Mouse (Mus musculus) kidney, adult 8-10 months (tissue): ENCODE results near the gene Men1.
"Not testable (repeated sequence)": the region's sequence is repeated elsewhere in the genome, so short reads cannot be mapped to it uniquely, and the experiment has no call there.

Experiments
- DNase-seq, 2 experiments: peaks; one replicate each; pipeline ENCODE4 v3.0.0; 2022

Gene Men1

GRCm38 (mm10) chr19:6334673-6335457 lies at the start of gene Men1:
TSS of gene Men1 (plus strand) at chr19:6334979.
- peak; percentile 96 to 98 for DNase-seq

GRCm38 (mm10) chr19:6285226-6285625 lies 49.6 kb upstream of the Men1 start:
- DNase-seq, result no peak

DNA sequence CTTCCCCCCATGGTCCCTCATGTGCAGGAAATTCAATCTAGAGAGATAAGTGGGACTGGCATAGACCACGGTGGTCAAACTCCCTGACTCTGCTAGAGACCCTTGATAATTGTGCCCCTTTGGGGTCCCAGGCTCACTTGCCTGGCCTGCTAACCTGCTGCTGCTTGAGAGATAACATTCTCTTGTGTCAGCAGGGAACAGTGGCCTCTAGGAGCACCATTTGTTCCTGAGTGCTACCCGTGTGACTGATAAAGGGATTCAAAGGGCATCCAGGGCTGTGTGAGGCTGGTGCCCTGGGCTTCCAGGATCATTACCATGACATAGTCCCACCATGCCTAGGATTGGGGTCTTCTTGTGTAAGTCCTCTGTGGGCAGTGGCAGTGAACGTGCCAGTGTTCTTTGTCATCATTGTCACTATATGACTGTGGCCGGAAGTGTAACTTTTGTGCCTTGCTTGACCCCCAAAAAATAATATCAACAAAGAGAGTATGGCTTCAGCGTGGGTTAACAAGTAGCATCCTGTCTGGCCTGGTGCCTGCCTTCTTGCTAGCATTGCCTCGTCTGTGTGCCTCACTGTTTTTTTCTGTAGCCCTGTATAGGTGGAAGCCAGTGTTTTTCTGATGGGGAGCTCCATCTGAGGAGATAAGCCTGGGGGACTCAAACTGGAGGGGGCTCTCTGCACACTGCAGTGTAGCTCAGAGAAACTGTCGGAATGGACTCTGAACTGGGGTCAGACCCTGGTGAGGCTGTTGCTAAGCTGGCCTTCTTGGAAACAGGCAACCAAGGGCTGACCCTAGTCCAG lies 48.9 kb upstream of the Men1 start:
- DNase-seq, result peak in 1 of 2 experiments; percentile 58

GRCm38 (mm10) chr19:6286434-6287401 lies 48.1 kb upstream of the Men1 start:
- no peak for DNase-seq

GRCm38 (mm10) chr19:6288236-6288894 lies 46.4 kb upstream of the Men1 start:
- no peak for DNase-seq

DNA sequence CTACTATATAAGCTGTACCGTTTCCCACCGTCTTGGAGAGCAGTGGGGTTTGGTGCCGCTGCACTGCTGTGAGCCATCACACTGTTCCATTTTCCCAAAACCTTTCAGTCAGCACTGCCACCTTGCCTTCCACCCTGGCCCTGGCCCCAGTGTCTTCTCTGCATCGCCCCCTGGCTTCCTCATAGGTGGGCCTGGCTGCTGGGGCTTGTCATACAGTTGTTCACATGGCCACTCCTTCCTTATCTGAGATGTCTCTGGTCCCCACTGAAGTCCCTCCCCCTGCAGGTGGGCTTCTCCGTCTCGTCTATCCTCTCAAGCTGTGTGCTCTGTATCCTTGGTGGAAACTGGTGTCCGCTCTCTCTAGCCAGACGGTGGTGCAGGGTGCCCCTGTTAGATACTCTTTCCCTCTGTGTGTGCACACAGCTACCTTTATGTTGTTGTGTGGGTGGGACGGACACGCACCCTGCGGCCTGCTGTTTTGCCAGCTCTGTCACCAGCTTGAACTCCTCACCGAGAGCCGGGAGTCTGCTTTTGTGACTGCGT lies 45.0 kb upstream of the Men1 start:
- DNase-seq, result no peak

- DNase-seq, result not testable (repeated sequence)
These were observed 44.1 kb upstream of the Men1 start for GRCm38 (mm10) chr19:6290720-6291116.

- DNase-seq, result peak; percentile 83 to 88
These were observed 43.5 kb upstream of the Men1 start for GRCm38 (mm10) chr19:6291117-6291781.

DNA sequence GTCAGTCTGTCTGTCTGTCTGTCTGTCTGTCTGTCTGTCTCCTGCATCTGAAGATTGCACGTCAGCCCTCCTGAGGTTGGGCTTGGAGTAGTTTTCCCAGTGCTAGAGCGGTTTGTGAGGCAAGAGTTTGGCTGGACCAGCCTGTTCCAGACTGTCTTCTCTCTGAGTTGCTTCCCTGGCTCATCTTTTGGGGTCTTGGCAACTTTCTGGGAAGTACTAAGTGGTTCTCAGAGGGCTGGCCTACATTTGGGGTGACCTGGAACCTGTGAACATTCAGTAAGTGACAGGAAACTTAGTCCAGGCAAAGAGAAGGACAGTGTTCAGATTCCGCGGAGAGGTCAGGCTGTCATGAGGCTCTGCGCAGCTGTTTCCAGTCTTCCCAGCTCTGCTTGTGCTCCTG lies 42.5 kb upstream of the Men1 start:
- DNase-seq, result no peak

DNA sequence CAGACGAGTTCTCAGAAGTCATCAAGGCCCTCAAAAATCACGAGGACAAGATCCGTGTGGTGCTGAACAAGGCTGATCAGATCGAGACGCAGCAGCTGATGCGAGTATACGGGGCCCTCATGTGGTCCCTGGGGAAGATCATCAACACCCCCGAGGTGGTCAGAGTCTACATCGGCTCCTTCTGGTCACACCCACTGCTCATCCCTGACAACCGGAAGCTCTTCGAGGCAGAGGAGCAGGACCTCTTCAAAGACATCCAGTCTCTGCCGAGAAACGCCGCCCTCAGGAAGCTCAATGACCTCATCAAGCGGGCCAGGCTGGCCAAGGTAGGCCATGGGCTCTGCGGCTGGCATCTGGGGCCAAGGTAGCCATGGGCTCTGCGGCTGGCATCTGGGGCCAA lies 40.5 kb upstream of the Men1 start:
- no peak for DNase-seq

- DNase-seq, result no peak
These were observed 38.1 kb upstream of the Men1 start for GRCm38 (mm10) chr19:6296551-6297210.

- DNase-seq, result peak; percentile 47 to 59
These were observed 37.1 kb upstream of the Men1 start for GRCm38 (mm10) chr19:6297641-6298040.

DNA sequence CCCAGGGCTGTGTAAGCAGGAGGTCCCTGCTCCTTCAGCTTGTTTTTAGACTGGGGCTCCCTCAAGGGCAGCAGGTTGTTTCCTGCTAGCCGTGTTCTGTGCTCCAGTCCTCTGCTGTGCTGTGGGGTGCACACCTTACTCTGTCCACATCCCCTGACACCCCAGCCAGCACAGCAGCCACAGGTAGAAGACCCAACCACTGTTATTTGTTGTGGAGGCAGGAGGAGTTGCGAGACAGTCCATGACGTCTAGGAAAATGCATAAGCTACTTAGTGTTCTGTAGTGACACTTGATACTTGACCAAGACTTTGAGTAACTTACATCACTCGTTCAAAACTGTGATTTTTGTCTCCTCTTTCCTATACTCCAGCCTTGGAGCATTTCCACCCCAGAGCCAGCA lies 35.8 kb upstream of the Men1 start:
- no peak for DNase-seq

GRCm38 (mm10) chr19:6299450-6300267 lies 35.1 kb upstream of the Men1 start:
- DNase-seq, result no peak

- DNase-seq, result peak in 1 of 2 experiments; percentile 58
These were observed 34.4 kb upstream of the Men1 start for GRCm38 (mm10) chr19:6300402-6300841.

DNA sequence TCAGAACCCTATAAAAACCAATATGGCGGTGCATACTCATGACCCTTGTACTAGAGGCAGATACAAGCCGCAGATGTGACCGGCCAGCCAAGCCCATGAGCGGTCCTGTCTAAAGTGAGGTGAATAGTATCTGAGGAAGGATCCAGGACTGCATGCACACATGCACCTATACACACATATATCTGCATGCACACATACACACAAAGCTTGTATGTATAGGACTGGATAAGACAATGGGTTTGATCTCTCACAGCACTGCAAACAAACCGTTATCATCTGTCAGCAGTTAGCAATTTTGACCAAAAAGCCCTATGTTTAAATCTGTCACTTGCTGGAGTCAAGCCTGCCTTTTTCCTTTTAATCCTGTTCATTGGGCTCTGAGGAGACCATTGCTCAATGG lies 32.7 kb upstream of the Men1 start:
- DNase-seq, result no peak

- DNase-seq, result no peak
These were observed 32.3 kb upstream of the Men1 start for GRCm38 (mm10) chr19:6302522-6302921.

GRCm38 (mm10) chr19:6303831-6304230 lies 30.9 kb upstream of the Men1 start:
- DNase-seq, result no peak

GRCm38 (mm10) chr19:6304787-6305516 lies 29.8 kb upstream of the Men1 start:
- peak; percentile 90 to 92 for DNase-seq
